Mouse (Mus musculus) limb, embryonic 10.5 days (tissue): ENCODE data around the gene Kmt2e. TPM values are rescaled to one million over a fixed set of nuclear protein-coding genes. Genes with fewer than 3 reads are reported as not detected.

Experiments
- DNase-seq: peaks from one replicate; pipeline ENCODE4 v3.0.0-alpha.2; 2017; ENCODE audit warnings: low spot score
- H3K27ac ChIP-seq: fragments of 300-500 bp; sonication (generic); 2 replicates; pipeline ENCODE4 v1.5.1; 2016; ENCODE audit warnings: mild to moderate bottlenecking
- H3K27me3 ChIP-seq: fragments of 300-500 bp; sonication (generic); 2 replicates; pipeline ENCODE4 v1.6.1; 2016; ENCODE audit warnings: low read depth, mild to moderate bottlenecking; ENCODE audit not compliant: poor library complexity, severe bottlenecking
- H3K36me3 ChIP-seq: fragments of 300-500 bp; sonication (generic); 2 replicates; pipeline ENCODE4 v1.6.1; 2016; ENCODE audit warnings: mild to moderate bottlenecking, moderate library complexity
- H3K4me1 ChIP-seq: fragments of 300-500 bp; sonication (generic); 2 replicates; pipeline ENCODE4 v1.6.1; 2016
- H3K4me3 ChIP-seq: fragments of 300-500 bp; sonication (generic); 2 replicates; pipeline ENCODE4 v1.5.1; 2016; ENCODE audit warnings: mild to moderate bottlenecking, moderate library complexity
- H3K9me3 ChIP-seq: fragments of 300-500 bp; sonication (generic); replicated peaks from 2 replicates; pipeline ENCODE4 v1.6.1; 2016; ENCODE audit warnings: mild to moderate bottlenecking
- WGBS: fragments of 180-500 bp; shearing (Covaris S2); methylation state at CpG from one replicate; pipeline ENCODE4 v1.1.7; 2016; 5-methylcytosine and 5-hydroxymethylcytosine counted together
- polyA plus RNA-seq: library from polyadenylated mRNA; unstranded; fragments of >200 nt; fragmentation: Nextera tagmentation; extraction: Ambion mirVana; gene quantifications from 2 replicates; pipeline ENCODE4 v1.2.1, GENCODE M21; 2016

Kmt2e gene
- 70.0 and 95.4 TPM in 2 replicates for polyA plus RNA-seq

- H3K4me3 ChIP-seq: peak within 1 kb of the TSS; percentile 73
- DNase-seq: peak; percentile 91
These were observed at the start of gene Kmt2e for GRCm38 (mm10) chr5:23433720-23434597. TSS of gene Kmt2e (plus strand) at chr5:23434441.

GRCm38 (mm10) chr5:23385136-23385535, 49.1 kb upstream of the Kmt2e start:
- no peak for DNase-seq
- Histone ChIP-seq H3K27ac (no peak overlapping the region), H3K9me3 (no peaks in the 10 kb centered on the region), H3K4me3 (no peak overlapping the region), H3K27me3 (no peaks in the 10 kb centered on the region), H3K36me3 (no peaks in the 10 kb centered on the region), H3K4me1 (peaks cover 9% of the 10 kb centered on the region)
- 78% methylated on average over 1 of the region's 1 CpGs for WGBS

More at GRCm38 (mm10) chr5:23433720-23434597, at the start of gene Kmt2e:
- H3K36me3 ChIP-seq: no peaks in the 10 kb centered on the region
- no peaks in the 10 kb centered on the region for H3K27me3 ChIP-seq
- 0% methylated on average over 68 of the region's 85 CpGs for WGBS
- peak within 1 kb of the TSS; percentile 100 for H3K27ac ChIP-seq
- H3K4me1 ChIP-seq: peaks cover 24% of the 10 kb centered on the region
- no peaks in the 10 kb centered on the region for H3K9me3 ChIP-seq

GRCm38 (mm10) chr5:23385763-23386217, 48.5 kb upstream of the Kmt2e start:
- Histone ChIP-seq H3K4me3 (no peak overlapping the region), H3K36me3 (no peaks in the 10 kb centered on the region), H3K4me1 (peaks cover 9% of the 10 kb centered on the region), H3K9me3 (no peaks in the 10 kb centered on the region), H3K27me3 (no peaks in the 10 kb centered on the region), H3K27ac (no peak overlapping the region)
- 76% methylated on average over 5 of the region's 5 CpGs for WGBS
- no peak for DNase-seq

- Histone ChIP-seq H3K27me3 (no peaks in the 10 kb centered on the region), H3K27ac (peak overlapping the region; percentile 61; the same call in 1 of the 2 replicates), H3K4me3 (peak overlapping the region; percentile 50), H3K36me3 (no peaks in the 10 kb centered on the region), H3K9me3 (no peaks in the 10 kb centered on the region), H3K4me1 (peaks cover 9% of the 10 kb centered on the region)
- 6% methylated on average over 22 of the region's 22 CpGs for WGBS
- peak; percentile 79 for DNase-seq
These were observed 47.5 kb upstream of the Kmt2e start for GRCm38 (mm10) chr5:23386562-23387312.

- H3K9me3 ChIP-seq: no peaks in the 10 kb centered on the region
- WGBS: 62% methylated on average over 2 of the region's 2 CpGs
- DNase-seq: no peak
- peaks cover 9% of the 10 kb centered on the region for H3K4me1 ChIP-seq
- H3K27ac ChIP-seq: no peak overlapping the region
- no peaks in the 10 kb centered on the region for H3K36me3 ChIP-seq
- H3K27me3 ChIP-seq: no peaks in the 10 kb centered on the region
- peak overlapping the region; percentile 50; the same call in 1 of the 2 replicates for H3K4me3 ChIP-seq
These were observed 47.0 kb upstream of the Kmt2e start for GRCm38 (mm10) chr5:23387313-23387666.

GRCm38 (mm10) chr5:23388091-23388490, 46.1 kb upstream of the Kmt2e start:
- 41% methylated on average over 3 of the region's 3 CpGs for WGBS
- no peak for DNase-seq
- no peak overlapping the region for H3K4me3 ChIP-seq
- H3K36me3 ChIP-seq: no peaks in the 10 kb centered on the region
- no peaks in the 10 kb centered on the region for H3K9me3 ChIP-seq
- H3K4me1 ChIP-seq: peaks cover 9% of the 10 kb centered on the region
- H3K27ac ChIP-seq: no peak overlapping the region
- H3K27me3 ChIP-seq: no peaks in the 10 kb centered on the region

GRCm38 (mm10) chr5:23389601-23390305, 44.5 kb upstream of the Kmt2e start:
- DNase-seq: no peak
- H3K9me3 ChIP-seq: no peaks in the 10 kb centered on the region
- H3K27ac ChIP-seq: no peak overlapping the region
- 93% methylated on average over 7 of the region's 7 CpGs for WGBS
- no peaks in the 10 kb centered on the region for H3K36me3 ChIP-seq
- H3K4me1 ChIP-seq: peaks cover 9% of the 10 kb centered on the region
- H3K27me3 ChIP-seq: no peaks in the 10 kb centered on the region
- no peak overlapping the region for H3K4me3 ChIP-seq

- H3K4me1 ChIP-seq: peaks cover 4% of the 10 kb centered on the region
- no peak overlapping the region for H3K4me3 ChIP-seq
- no peak for DNase-seq
- no peaks in the 10 kb centered on the region for H3K36me3 ChIP-seq
- H3K27me3 ChIP-seq: no peaks in the 10 kb centered on the region
- H3K27ac ChIP-seq: no peak overlapping the region
- WGBS: 93% methylated on average over 7 of the region's 7 CpGs
- H3K9me3 ChIP-seq: no peaks in the 10 kb centered on the region
These were observed 42.5 kb upstream of the Kmt2e start for GRCm38 (mm10) chr5:23391714-23392113.

GRCm38 (mm10) chr5:23393870-23394269, 40.4 kb upstream of the Kmt2e start:
- Histone ChIP-seq H3K27me3 (no peaks in the 10 kb centered on the region), H3K27ac (no peak overlapping the region), H3K9me3 (no peaks in the 10 kb centered on the region), H3K36me3 (peaks cover 2% of the 10 kb centered on the region; the same call in 1 of the 2 replicates), H3K4me1 (no peaks in the 10 kb centered on the region), H3K4me3 (no peak overlapping the region)
- WGBS: 92% methylated on average over 5 of the region's 5 CpGs
- DNase-seq: no peak

GRCm38 (mm10) chr5:23394366-23395145, 39.7 kb upstream of the Kmt2e start:
- H3K4me1 ChIP-seq: no peaks in the 10 kb centered on the region
- no peak overlapping the region for H3K4me3 ChIP-seq
- H3K9me3 ChIP-seq: no peaks in the 10 kb centered on the region
- WGBS: 72% methylated on average over 3 of the region's 3 CpGs
- no peak for DNase-seq
- H3K27ac ChIP-seq: no peak overlapping the region
- H3K36me3 ChIP-seq: peaks cover 6% of the 10 kb centered on the region
- no peaks in the 10 kb centered on the region for H3K27me3 ChIP-seq

GRCm38 (mm10) chr5:23395721-23396120, 38.5 kb upstream of the Kmt2e start:
- WGBS: 94% methylated on average over 3 of the region's 3 CpGs
- peaks cover 18% of the 10 kb centered on the region for H3K36me3 ChIP-seq
- H3K9me3 ChIP-seq: no peaks in the 10 kb centered on the region
- H3K4me3 ChIP-seq: no peak overlapping the region
- no peak overlapping the region for H3K27ac ChIP-seq
- DNase-seq: no peak
- no peaks in the 10 kb centered on the region for H3K27me3 ChIP-seq
- H3K4me1 ChIP-seq: no peaks in the 10 kb centered on the region

- Histone ChIP-seq H3K9me3 (no peaks in the 10 kb centered on the region), H3K36me3 (peaks cover 28% of the 10 kb centered on the region), H3K4me1 (no peaks in the 10 kb centered on the region), H3K27me3 (no peaks in the 10 kb centered on the region), H3K4me3 (no peak overlapping the region), H3K27ac (no peak overlapping the region)
- DNase-seq: no peak
- 83% methylated on average over 3 of the region's 3 CpGs for WGBS
These were observed 37.5 kb upstream of the Kmt2e start for GRCm38 (mm10) chr5:23396756-23397155.
